Mouse (Mus musculus) right cerebral cortex, postnatal 4 days (tissue): ENCODE results near the gene Nup188.

Experiments
- DNase-seq: peaks from one replicate; pipeline ENCODE4 v3.0.0-alpha.2; 2022

The Nup188 gene

DNA sequence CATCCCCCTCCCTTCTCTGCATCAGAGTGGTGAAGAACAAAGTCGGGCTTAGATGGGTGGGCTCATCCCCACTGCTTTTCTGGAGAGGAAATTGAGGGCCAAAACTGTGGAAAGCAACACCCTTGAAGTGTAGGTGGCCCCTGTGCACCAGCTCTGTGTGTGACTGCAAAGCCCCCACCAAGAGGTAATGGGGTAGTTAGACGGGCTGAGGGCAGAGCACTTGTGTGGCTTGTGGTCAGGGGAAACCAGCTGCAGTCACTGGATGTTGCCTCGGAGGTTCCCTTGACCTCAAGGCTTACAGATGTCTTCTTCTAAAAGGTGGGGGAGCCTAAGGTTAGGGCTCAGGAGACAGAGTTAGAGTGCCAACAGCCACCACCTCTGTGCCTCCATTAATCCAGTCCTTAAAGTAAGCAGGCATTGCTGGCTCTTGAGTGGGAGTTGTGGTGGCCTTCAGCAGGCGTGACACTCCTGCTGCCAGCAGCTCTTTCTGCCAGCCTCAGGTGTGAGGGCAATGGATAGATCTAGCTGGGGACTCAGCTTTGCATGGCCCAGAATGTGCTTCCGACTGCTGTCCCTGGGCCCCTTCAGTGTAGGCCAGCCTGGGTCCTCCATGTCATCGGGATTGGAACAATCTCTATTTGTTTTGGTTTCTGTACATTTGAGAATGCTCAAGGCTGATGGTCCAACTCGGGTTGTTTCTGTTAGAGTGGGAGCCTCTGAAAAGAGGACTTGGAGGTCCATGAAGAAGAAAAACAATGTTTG is 28.3 kb upstream of the Nup188 start:
- DNase-seq = no peak

DNA sequence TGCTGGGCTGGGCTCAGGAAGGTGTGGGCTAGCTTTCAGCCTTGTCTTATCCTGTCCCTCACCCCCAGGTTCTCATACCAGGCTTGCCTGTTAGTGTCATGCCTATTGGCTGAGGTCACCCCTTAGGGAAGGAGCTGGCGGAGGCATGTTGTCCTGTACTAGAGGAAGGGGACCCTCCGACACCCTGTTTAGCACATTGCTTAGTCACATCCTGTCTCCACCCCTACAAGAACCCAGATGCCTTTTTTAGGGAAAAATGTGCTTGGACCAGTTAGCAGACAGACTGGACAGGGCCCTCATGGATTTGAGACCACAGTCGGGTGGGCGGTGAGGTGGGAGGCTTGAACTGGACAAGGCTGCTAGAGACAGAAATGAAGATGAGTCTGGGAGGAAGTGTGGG is 27.6 kb upstream of the Nup188 start:
- DNase-seq = no peak

DNA sequence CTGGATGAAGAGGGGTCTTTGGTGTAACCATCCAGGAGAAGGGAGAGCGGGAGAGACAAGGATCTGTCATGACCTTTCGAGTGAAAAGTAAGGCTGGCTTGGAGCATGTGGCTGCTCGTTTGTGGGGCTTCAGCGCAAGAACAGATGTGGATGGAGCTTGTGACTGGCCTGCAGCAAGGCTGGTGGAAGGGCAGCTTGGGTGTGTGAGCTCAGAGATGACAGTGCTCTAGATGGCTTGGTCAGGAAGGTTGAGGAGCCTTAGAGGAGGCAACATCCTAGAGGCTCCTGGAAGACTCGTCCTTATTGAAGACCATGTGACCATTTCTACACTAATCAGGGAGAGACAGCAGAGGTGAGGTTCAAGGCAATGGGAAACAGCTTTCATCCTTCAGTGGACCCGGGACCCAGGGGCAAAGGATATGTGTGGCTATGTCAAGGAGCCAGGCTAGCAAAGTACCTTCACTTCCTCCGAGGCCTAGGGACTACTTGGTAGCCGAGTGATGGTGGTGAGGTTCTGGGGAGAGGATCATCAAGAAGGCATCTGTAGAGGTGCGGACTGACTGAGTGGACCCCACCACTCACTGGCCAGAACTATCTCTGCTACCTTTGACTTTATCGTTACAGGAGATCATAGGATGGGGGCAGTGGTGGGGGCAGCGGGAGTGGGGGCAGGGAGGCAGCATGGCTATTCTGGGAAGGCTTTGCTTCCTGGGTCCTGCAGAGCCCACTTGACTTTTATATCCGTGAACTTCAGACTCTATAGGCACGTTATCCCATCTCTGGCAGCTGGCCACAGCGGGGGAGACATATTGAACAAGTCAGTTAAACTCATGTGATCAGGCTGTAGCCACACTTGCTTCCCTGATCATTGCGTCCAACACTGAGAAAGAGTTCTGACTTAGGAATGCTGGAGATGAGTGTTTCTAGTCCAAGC is 26.8 kb upstream of the Nup188 start:
- no peak for DNase-seq

DNA sequence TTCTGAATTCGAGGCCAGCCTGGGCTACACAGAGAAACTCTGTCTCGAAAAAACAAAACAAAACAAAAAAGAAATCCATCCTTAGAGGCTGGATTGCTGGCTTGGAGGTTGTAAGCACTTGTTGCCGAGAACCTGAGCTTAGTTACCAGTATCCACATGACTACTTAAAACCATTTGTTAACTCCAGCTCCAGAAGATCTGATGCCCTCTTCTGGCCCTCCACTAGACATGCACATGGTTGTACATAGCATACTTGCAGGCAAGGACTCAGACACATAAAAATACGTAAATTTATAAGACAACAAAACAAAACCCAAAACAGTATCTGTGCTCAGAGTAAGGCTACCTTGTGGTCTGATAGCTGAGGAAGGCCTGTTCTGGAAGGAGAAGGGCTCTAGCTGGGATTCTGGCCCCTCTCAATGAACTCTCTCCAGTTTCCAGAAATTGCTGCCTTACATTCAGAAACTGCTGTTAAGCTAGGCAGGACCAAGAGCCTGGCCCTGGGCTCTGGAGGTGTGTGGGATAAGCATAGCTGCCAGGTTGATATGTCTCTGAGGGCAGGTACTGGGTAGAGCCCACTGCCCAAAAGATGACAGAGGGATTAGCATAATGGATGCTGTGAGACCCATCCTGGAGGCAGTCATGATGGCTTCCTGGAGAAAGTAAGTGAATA is 25.0 kb upstream of the Nup188 start:
- DNase-seq = no peak

DNA sequence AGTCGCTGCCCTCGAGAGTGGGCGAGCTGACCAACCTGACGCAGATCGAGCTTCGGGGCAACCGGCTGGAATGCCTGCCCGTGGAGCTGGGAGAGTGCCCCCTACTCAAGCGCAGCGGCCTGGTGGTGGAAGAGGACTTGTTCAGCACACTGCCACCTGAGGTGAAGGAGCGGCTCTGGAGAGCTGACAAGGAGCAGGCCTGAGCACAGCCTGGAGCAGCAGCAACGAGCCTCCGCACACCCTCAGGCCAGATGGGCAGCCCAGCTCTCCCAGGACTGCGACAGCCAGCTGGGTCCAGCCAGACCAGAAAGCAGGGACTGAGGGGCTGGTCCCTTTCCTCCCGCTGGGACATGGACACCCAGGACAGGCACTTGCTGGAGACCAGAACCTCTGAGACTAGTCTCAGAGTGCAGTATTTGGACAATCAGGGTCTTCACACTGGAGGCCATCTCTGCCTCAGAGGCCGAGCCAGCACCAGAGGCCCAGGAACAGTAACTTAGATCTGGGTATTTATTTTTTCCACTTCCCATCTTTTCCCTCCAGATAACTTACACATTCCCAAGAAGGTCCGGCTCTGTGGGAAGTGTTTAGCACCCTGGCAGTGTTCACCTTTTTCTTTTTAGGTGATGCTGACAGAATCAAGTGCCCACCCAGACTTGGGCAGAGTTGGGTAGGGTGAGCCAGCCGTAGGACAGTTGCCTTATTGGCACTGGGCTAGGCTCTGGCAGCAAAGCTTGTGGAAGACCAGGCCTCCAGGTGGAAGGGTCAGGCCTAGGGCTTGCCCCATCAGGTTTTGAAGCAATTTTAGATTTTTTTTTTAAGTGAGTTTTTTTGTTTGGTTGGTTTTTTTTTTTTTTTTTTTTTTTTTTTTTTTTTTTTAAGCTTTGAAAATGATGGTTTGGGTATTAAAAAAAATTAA is 24.0 kb upstream of the Nup188 start:
- DNase-seq = no peak

DNA sequence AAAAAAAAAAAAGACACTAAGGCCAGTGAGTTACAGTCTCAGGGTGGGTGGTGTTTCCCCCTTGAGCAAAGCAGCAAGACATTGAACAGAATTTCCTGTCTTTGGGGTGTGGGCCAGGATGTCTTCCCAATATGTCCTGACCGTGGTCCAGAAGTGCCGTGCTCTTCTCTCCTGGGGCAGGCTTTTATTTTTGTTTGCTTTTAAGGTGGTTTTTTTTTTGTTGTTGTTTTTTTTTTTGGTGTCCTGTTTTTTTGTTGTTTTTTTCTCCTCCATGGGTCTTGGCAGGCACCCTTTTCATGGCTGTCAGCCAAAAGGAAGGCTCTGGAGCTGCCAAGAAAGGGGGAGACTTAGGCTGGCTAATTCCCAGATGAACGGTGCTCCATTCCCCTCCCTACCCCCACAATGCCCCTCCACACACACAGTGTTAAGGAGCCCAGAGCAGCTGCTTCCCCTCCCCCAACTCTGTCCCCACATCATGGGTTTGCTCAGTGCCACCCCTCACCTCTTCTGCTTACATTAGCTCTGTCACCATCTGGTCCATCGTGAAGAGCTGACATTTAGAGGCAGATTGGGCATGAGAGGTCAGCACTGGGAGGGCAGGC is 23.3 kb upstream of the Nup188 start:
- peak; percentile 61 for DNase-seq

DNA sequence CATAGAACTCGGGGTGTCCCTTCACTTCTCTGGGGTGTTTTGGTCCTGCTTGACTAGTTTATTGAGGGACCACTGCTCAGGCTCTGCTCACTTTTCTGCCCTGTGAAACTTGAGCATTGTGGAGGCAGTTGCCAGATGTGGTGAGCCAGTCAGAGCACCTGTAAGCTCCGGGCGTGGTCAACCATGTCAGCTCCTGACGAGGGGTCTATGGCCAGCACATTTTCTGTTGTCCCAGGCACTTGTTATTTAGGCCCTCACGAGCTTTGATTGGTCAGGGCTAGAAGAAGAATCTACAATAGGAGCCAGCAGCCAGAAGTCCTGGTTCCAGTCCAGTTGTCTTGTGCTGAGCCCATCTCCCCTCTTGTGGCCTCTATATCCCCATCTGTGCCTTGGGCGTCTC is 22.4 kb upstream of the Nup188 start:
- no peak for DNase-seq

DNA sequence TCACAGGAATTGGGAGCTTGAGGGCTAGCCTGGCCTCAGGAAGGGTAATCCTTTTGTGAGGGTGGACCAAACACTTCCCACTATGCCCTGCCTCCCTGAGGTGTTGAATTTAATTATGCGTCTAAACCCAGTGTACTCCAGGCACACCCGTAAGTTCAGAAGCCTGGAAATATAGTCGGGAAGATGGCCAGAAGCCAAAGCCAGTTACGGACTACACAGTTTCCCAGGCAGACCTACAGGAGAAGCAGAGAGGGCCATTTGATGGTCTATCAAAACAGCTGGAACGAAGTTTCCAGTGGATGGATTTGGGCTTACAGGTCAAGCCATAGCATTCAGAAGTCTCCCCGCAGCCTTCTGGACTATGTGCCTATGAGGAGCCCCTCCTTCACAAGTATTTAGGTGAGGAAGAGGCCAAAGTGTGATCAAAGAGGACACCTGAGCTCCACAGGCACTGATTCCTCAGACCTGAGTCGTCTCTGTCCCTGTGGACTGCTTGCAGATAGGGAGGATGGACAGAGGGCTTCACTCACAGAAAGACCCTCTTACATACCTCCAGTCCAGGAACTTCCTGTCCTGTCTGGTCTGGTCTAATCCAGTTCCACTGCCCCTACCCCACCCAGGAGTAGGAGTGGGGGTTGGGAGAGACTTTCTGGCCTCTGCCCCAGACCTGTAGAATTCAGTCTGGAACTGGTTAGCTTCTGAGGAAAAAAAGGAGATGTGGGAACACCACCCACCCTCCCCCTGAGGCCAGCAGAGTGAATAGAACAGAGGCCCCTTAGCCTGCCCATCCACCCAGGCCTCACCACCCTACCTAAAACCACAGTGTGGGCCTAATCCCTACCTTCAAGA is 21.3 kb upstream of the Nup188 start:
- DNase-seq = no peak

DNA sequence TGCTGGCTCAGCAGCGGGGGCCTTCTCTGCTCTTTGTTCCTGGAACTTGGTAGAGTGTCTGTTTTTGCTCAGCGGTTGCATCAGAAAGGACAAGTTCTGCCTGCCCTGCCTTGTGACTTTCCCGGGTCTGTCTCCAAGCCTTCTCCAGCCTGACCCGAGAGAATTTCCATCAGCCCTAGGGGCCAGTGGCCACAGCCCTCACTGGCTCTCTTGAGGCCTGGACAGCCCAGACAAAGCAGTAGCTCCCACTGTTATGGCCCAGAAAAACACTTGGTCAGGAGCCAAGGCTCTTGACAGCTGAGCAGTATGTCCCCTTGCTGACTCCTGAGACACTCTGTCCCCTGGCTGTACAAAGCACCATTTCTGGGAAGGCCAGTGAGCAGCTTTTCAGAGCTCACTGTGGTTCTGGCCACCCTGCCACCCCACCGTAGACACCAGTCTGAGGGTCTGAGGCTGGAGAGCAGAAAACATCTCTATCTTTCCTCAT is 20.4 kb upstream of the Nup188 start, which contains the start of gene Phyhd1:
TSS of gene Phyhd1 (plus strand) at position 437 of the 487 bp plus-strand sequence.
- DNase-seq = no peak

DNA sequence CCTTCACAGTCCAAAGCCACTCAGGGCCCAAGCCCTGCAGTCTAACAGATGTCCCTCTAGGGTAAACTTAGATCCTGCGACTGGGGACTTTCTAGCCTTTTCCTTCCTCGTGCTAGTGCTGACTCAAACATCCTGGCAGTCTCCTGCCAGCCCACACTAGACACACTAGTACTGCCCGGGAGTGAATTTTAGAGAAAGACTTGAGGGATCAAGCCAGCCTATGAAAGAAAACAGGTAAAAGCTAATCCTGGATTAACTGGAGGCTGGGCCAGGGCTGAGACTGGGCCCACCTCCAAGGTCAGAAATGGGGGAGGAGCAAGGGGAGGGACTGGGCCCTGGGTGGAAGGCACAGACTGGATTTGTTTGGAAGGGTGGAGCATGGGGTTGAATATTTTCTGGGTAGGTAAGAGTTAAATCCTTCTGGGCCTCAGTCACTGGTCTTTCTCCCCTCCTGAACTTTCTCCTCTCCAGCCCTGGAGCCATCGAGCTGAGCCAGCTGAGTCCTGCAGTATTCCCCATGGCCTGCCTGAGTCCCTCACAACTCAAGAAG is 19.7 kb upstream of the Nup188 start:
- no peak for DNase-seq

DNA sequence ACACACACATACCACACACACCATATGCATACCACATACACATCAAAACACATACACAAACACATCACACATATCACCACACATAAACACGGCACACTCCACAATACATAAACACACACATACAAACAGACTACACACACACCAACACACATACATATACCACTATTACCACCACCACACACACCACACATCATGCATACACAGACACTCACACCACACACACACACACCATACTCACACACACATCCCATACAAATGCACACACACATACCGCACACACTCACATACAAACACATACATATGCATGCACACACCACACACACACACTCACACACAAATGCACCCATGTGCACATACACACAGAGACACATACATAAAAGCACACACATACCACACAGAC is 18.7 kb upstream of the Nup188 start:
- no peak for DNase-seq

DNA sequence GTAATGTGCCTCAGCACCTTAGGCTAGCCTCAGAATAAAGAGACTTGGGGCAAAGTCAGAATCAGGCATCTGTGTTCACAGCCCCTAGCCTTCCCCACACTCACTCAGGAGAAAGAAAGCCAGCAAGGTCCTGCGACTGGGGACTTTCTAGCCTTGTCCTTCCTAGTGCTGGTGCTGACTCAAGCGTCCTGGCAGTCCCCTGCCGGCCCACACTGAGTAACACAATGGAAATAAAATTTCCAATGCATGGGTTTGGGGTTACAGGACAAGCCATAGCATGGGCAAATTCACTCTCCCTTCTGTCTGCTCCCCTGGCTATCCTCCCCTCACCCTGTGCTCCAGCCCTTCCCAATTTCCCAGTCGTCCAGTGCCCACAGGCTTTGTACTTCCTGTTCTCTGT is 17.8 kb upstream of the Nup188 start:
- no peak for DNase-seq

DNA sequence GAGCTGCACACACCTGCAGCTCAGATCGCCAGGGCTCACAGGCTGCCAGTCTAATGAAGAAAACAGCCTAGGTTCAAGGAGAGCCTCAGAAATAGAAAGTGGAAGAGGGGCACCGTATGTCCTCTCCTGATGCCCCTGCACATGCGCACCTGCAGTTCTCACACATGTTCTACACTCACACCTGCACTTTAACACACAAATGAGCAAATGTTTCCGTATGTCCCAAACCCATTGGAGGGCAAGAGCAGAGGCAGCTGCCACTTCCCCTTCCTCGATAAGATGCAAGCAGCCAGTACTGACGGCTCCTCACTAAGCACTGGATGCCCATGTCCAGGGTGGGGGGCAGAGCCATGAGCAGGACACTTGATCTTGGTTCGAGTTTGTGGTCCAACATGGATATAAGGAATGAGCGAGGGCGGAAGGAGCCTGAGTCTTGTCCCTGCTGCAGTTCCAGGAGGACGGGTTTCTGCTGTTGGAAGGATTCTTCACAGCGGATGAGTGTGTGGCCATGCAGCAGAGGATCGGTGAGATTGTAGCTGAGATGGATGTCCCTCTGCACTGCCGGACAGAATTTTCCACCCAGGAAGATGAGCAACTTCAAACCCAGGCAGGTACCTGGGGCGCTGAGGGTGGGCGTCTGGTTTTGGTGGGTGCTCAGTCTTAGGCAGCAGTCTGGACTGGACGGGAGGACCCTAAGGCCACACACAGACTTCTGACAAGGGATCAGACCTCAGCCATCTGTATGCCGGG is 16.8 kb upstream of the Nup188 start:
- DNase-seq = no peak

DNA sequence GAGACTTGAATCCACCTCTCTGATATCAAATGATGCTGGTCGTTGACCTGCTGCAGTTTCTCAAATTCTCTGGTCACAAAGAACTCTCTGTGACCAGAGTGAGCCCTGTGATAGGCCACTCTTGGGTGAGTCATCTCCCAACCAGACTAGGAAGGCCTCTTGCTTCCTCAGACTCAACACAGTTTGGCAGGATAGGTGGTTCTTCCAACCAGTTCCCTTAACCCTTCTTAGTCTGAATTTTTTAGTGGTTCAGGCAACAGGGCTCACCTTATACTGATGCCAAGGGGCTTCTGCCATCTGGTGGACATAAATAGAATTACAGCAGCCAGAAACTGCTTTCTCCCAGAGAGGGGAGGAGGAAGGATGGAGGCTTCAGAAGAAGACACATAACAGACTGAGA is 16.1 kb upstream of the Nup188 start:
- no peak for DNase-seq

DNA sequence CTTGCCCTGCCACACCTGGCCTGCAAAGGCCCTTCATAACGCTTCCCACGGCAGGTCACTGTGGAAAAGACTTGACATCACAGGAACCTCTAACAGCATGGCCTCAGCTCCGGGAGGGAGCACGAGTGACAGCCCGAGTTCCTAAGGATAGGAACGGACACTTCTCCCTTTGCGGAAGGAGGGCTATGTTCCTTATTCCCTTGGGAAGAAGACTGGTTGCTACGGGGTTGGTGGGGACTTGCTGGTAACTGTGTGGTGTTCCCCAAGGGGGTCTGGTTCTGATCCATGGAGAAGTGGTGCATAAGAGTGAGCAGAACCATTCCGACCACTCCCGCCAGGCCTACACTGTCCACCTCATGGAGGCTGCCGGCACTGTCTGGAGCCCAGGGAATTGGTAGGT is 5.5 kb upstream of the Nup188 start, which contains the start of gene Gm28038:
TSS of gene Gm28038 (plus strand) at position 301 of the 400 bp plus-strand sequence.
- no peak for DNase-seq

DNA sequence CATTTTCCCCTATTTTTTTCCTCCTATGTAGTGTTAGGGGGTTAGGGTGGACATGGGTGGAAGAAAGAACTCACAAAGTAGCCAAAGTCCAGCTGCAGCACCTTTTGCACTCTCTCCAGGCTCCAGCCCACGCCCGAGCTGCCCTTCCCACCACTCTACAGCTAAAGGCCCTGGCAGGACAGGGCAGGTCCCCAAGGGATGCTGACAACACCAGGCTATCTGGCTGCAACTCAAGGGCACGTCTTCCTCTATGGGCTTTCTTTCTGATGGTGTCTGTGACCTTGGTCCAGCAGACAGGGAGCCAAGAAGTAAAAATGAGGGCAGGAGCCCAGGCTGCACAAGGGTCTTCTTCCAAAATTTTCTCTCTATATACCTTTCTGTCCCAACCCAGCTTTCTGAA is 4.5 kb upstream of the Nup188 start:
- DNase-seq = no peak

DNA sequence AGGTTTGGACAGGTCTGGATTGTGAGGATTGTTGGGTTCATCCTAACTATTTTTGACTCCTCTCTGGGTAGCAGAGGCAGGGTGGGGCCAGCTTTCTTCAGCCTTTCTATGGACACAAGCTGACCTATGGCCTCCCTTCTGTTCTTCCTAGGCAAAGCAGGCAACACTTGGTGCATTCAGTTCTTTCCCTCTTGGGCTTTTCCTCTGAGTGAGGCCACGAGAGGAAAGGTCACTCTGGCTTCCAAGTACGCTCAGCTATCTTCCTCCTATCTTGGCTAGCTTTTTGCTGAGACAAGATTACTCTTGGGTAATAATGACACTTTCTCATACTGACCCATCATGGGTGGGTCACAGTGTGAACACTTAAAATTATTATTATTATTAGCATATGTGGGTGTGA is 3.0 kb upstream of the Nup188 start:
- DNase-seq = no peak

DNA sequence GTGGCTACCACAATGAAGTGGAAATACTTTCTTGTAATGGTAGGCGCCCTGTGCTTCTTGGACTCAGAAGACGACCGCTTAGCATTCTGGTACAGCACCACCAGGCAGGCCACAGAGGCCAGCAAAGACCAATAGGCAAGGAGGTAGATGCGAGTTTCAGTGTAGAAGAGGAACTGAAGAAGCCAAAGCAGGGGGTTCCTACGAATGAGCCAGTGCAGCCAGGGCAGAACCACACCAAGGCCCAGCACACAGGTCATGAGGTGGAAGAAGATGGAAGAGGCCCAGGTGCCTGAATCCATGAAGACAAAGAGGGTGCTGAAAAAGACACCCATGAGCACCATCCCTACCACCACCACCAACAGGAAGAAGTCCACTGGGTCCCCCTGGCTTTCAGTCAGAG is 1.2 kb upstream of the Nup188 start:
- DNase-seq = no peak

DNA sequence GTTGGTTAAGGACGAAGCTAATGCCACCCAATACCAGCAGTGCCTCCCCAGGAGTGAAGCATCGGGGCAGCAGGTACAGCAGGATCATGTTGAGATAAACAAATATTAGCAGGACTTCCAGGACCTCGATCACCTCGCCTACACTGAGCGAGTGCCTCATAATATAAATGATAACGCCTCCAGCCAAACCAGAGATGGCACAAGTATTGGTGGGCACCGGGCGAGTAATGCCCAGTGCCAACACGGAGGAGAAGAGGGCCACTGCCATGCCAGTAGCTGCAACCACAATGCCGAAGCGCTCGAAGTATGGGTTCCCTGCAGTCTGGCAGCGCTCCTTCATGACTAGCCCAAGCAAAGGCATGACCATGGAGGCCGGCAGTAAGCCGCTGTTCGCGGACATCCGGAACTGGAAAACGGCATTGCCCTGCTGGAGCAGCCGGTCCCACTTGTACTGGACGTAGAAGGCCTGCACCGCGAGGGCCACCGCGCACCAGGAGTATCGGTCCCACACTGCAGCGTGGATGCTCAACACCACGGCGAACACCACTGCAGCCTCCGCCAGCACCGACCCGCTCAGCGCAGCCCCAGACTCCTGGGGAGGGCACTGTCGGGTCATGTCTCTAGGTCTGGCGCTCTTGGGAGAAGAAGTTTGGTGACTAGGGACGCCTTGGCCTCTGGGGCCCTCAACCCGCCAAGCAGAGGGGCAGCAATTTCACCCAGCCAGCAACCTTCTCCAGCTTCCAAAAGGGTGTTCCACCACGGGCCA is 598 bp upstream of the Nup188 start:
- DNase-seq = peak; percentile 32
